Mouse (Mus musculus) ES-E14 (cell line): Measurements from ENCODE around the gene Olfr569. TPM values are rescaled to one million over a fixed set of nuclear protein-coding genes. Genes with fewer than 3 reads are reported as not detected.

Experiments used
- DNase-seq: peaks from one replicate; pipeline ENCODE4 v3.0.0-alpha.2; 2013; ENCODE audit warnings: low read depth, low spot score
- H3K27ac ChIP-seq: 2 replicates; pipeline ENCODE4 v1.5.1; 2012; ENCODE audit warnings: low read depth, mild to moderate bottlenecking, low read length, moderate library complexity, mixed read lengths; ENCODE audit not compliant: poor library complexity, insufficient read depth, severe bottlenecking
- H3K36me3 ChIP-seq: 2 replicates; pipeline ENCODE4 v1.6.1; 2012; ENCODE audit warnings: mild to moderate bottlenecking, low read length, moderate library complexity, mixed read lengths; ENCODE audit not compliant: control insufficient read depth, poor library complexity, insufficient read depth, severe bottlenecking
- H3K4me1 ChIP-seq, 2 experiments: fragments of 150-350 bp in 1 of 2; sonication (generic) in 1 of 2; 2 replicates each; pipeline ENCODE4 v1.6.1; 2012; ENCODE audit warnings: low read length in 2 of 2, mild to moderate bottlenecking in 1 of 2, mixed read lengths in 1 of 2; ENCODE audit not compliant: control insufficient read depth in 2 of 2, insufficient read depth in 2 of 2, poor library complexity in 1 of 2
- H3K4me3 ChIP-seq, 2 experiments: fragments of 150-350 bp in 1 of 2; sonication (generic) in 1 of 2; 2 replicates each; pipeline ENCODE4 v1.5.1; 2012; ENCODE audit warnings: low read length in 2 of 2, low read depth in 1 of 2, mild to moderate bottlenecking in 1 of 2, mixed read lengths in 1 of 2; ENCODE audit not compliant: insufficient read depth in 1 of 2, poor library complexity in 1 of 2, severe bottlenecking in 1 of 2
- H3K9ac ChIP-seq: 2 replicates; pipeline ENCODE4 v1.6.1; 2012; ENCODE audit warnings: low read depth, mild to moderate bottlenecking, low read length, mixed read lengths; ENCODE audit not compliant: poor library complexity, insufficient read depth, severe bottlenecking
- H3K9me3 ChIP-seq: fragments of 150-350 bp; sonication (generic); 2 replicates; pipeline ENCODE4 v1.6.1; 2012; ENCODE audit warnings: low read depth, mild to moderate bottlenecking, low read length; ENCODE audit not compliant: control insufficient read depth, insufficient read depth
- CHD2 ChIP-seq: IDR thresholded peaks from 2 replicates; pipeline ENCODE4 v1.6.1; 2014; ENCODE audit warnings: mild to moderate bottlenecking, low read depth, low read length, inconsistent platforms
- HCFC1 ChIP-seq: IDR thresholded peaks from 2 replicates; pipeline ENCODE4 v1.6.1; 2012; ENCODE audit warnings: low read length, inconsistent platforms, borderline replicate concordance; ENCODE audit not compliant: insufficient read depth
- MAFK ChIP-seq: IDR thresholded peaks from 2 replicates; pipeline ENCODE4 v1.6.1; 2014; ENCODE audit warnings: mild to moderate bottlenecking, low read depth, low read length, inconsistent platforms; ENCODE audit not compliant: insufficient read depth
- ZC3H11A ChIP-seq: IDR thresholded peaks from 2 replicates; pipeline ENCODE4 v1.6.1; 2012; ENCODE audit warnings: low read depth, mild to moderate bottlenecking, inconsistent platforms, low read length, borderline replicate concordance
- ZNF384 ChIP-seq: IDR thresholded peaks from 2 replicates; pipeline ENCODE4 v1.6.1; 2012; ENCODE audit warnings: low read depth, low read length, inconsistent platforms
- in situ Hi-C, 2 experiments: fragments of 600-800 bp; cut with MboI; formaldehyde crosslinking; loops; one replicate each; pipeline ENCODE4 v1.15.1; 2025; ENCODE audit warnings: low sequenced_read_pairs in 2 of 2, inconsistent platforms in 1 of 2; ENCODE audit not compliant: unreplicated experiment in 2 of 2
- total RNA-seq: library from RNA; depleted of rRNA; stranded (reverse); fragments of 300-350 nt; gene quantifications from 2 replicates; pipeline ENCODE4 v1.2.3, GENCODE M21; 2012; rRNA removed

The Olfr569 gene
- total RNA-seq, result not detected in 2 replicates

- in situ Hi-C loops, result no loop called here
- DNase-seq, result no peak
- H3K9ac ChIP-seq, result no peak within 1 kb of the TSS
- H3K36me3 ChIP-seq, result no peaks in the 10 kb centered on the region
- H3K4me1 ChIP-seq, result no peaks in the 10 kb centered on the region
- no peak for TF ChIP-seq ZC3H11A
- TF ChIP-seq ZNF384, result no peak
- no peak for TF ChIP-seq CHD2
- no peak for TF ChIP-seq HCFC1
- no peak for TF ChIP-seq MAFK
- H3K27ac ChIP-seq, result no peak within 1 kb of the TSS
- H3K4me3 ChIP-seq, result no peak within 1 kb of the TSS
- no peaks in the 10 kb centered on the region for H3K9me3 ChIP-seq
Measured at GRCm38 (mm10) chr7:102890782-102891181, at the start of gene Olfr569. Gene Olfr569 (minus strand): TSS chr7:102890882.

- no peaks in the 10 kb centered on the region for H3K36me3 ChIP-seq
- no peak for DNase-seq
- no peak overlapping the region for H3K9ac ChIP-seq
- H3K4me1 ChIP-seq, result no peaks in the 10 kb centered on the region
- in situ Hi-C loops, result no loop called here
- H3K9me3 ChIP-seq, result no peaks in the 10 kb centered on the region
- H3K27ac ChIP-seq, result no peak overlapping the region
- H3K4me3 ChIP-seq, result no peak overlapping the region
- no peak for TF ChIP-seq ZC3H11A
- TF ChIP-seq HCFC1, result no peak
- TF ChIP-seq MAFK, result no peak
- TF ChIP-seq CHD2, result no peak
- TF ChIP-seq ZNF384, result no peak
Measured at GRCm38 (mm10) chr7:102927105-102927504, 36.4 kb upstream of the Olfr569 start.

- Histone ChIP-seq H3K4me3 (no peak within 1 kb of the TSS), H3K36me3 (no peaks in the 10 kb centered on the region), H3K27ac (no peak within 1 kb of the TSS), H3K4me1 (no peaks in the 10 kb centered on the region), H3K9me3 (no peaks in the 10 kb centered on the region), H3K9ac (no peak within 1 kb of the TSS)
- no peak for DNase-seq
- TF ChIP-seq ZC3H11A (no peak), ZNF384 (no peak), HCFC1 (no peak), MAFK (no peak), CHD2 (no peak)
- in situ Hi-C loops, result loop anchor here in 1 of 2 experiments (25.0 kb wide), 1 partner anchor 412 kb away; no protein-coding TSS in a partner anchor
Measured at GRCm38 (mm10) chr7:102924109-102924508, 33.4 kb upstream of the Olfr569 start, which contains the start of gene Olfr572. Gene Olfr572 (plus strand): TSS chr7:102924409.

- H3K9me3 ChIP-seq, result no peaks in the 10 kb centered on the region
- no peak overlapping the region for H3K27ac ChIP-seq
- DNase-seq, result peak; percentile 73
- peak; percentile 91 for TF ChIP-seq ZC3H11A
- TF ChIP-seq ZNF384, result no peak
- TF ChIP-seq CHD2, result no peak
- TF ChIP-seq HCFC1, result no peak
- no peak overlapping the region for H3K4me3 ChIP-seq
- no peaks in the 10 kb centered on the region for H3K4me1 ChIP-seq
- H3K36me3 ChIP-seq, result no peaks in the 10 kb centered on the region
- in situ Hi-C loops, result loop anchor here (10.0 to 25.0 kb wide), 2 partner anchors 407 to 415 kb away; no protein-coding TSS in a partner anchor
- H3K9ac ChIP-seq, result no peak overlapping the region
Measured at GRCm38 (mm10) chr7:102919632-102920031, 28.9 kb upstream of the Olfr569 start.
